Mouse (Mus musculus) layer of hippocampus, postnatal 36 days (tissue): ENCODE data around the gene Arhgap30. TPM values are rescaled to one million over a fixed set of nuclear protein-coding genes. Genes with fewer than 3 reads are reported as not detected.
A peak's percentile ranks its signal among the peaks of the same experiment; 100 is the strongest.

Experiments
- DNase-seq, 2 experiments: peaks; one replicate each; pipeline ENCODE4 v3.0.0; 2022
- total RNA-seq, 2 experiments: library from RNA; stranded (reverse); gene quantifications; 2 replicates each; pipeline ENCODE4 v1.2.3; 2021

The Arhgap30 gene
- total RNA-seq, 2 experiments from 2014 or later, result 2.0 to 2.1 TPM

DNA sequence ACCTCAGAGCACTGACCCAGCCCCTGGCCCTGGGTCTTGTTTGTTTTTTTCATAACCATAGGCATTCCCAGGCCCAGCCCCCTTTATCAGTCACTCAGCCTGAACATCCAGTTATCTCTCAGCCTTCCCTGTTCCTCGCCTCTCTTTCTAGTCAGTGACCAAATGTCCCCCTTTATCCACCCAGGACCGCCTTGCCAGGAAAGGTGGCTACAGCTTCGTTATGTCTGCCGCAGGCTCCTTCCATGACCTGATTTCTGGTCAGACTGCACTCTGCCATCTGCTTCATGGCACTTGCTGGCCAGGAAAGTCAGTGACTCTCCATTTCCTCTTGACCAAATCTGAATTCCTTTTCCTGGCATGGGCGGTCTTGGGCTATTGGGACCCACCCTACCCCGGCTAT, 10.5 kb upstream of the Arhgap30 start:
- DNase-seq, result no peak

DNA sequence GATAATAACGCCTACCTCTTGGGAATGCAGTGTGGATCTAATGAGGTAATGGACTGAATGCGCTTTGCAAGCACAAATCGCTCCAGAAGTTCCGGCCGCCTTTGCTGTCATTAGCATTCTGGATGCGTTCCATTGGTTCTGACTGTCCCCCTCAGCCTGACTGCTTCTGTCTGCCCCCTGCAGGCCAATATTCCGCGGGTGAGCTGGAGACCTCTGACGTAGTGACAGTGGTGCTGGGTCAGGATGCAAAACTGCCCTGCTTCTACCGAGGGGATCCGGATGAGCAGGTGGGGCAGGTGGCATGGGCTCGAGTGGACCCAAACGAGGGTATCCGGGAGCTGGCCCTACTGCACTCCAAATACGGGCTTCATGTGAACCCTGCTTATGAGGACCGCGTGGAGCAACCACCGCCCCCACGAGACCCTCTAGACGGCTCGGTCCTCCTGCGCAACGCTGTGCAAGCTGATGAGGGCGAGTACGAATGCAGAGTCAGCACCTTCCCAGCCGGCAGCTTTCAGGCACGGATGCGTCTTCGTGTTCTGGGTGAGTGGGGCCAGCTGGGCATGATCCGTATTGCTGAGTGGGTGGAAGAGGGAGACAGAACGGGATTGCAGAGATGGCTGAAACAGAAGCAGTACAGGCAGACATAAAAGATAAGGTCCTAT, 8.7 kb upstream of the Arhgap30 start:
- DNase-seq, result peak; percentile 73 to 77

DNA sequence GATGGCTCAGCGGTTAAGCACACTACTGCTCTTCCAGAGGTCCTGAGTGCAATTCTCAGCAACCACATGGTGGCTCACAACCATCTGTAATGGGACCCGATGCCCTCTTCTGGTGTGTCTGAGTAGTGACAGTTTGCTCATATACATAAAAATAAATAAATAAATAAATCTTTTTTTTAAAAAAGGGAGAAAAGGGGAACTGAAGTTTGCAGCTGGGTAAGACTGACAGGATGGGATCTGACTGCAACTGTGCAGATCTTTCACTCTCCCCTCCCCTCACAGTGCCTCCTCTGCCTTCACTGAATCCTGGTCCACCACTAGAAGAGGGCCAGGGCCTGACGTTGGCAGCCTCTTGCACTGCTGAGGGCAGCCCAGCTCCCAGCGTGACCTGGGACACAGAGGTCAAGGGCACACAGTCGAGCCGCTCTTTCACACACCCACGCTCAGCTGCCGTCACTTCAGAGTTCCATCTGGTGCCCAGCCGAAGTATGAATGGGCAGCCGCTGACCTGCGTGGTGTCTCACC, 6.6 kb upstream of the Arhgap30 start:
- DNase-seq, result no peak

DNA sequence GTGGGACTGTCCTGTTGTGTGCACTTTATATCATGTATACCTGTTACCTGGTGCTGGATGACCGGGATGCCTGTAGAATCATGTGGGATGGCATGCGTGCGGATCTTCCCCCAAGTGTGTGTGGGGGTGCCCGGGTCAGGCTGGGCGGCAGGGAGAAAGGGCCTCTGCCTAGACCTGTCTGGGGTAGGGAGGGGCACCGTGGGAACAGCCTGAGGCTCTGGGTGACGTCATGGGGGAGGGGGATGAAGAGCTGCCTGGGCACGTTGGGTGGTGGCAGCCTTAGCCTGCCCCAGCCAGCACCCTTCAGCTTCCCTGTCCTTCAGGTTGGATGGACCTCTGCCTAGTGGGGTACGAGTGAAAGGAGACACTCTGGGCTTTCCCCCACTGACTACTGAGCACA, 4.4 kb upstream of the Arhgap30 start:
- DNase-seq, result no peak

DNA sequence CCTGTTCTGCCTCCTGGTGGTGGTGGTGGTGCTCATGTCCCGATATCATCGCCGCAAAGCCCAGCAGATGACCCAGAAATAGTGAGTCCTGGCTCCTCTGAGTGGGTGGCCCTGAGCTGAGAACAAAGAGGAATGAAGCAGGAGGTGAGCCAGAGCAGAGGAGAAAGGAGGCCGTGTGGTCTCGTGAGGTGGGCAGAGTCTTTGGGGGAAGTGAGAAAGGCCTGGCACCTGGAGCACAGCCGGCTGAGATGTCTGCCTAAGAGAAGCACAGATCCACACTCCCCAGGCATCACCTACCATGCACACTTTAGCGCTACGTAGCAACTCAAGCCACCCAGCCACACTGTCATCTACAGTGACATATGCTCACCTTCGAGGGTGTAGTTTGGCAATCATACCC, 3.6 kb upstream of the Arhgap30 start:
- DNase-seq, result no peak

DNA sequence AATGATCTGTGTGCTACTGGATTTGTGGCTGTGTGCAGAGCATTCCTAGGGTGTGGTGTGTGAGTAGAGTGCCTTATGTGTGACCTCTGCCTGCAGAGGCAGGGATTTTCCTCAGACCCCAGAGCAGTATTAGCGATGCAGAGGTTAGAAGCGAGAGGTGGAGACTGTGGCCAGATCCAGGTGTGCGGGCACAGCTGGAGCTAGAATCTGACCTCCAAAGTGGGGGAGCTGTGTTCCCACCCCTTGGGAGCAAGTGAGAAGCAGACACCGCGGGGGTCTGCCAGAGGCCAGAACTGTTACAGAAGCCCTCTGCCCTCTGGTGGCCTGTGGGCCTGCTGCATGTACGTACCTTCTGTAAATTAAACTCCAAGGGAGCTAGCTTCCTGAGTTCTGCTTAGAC, 1.7 kb upstream of the Arhgap30 start:
- no peak for DNase-seq

DNA sequence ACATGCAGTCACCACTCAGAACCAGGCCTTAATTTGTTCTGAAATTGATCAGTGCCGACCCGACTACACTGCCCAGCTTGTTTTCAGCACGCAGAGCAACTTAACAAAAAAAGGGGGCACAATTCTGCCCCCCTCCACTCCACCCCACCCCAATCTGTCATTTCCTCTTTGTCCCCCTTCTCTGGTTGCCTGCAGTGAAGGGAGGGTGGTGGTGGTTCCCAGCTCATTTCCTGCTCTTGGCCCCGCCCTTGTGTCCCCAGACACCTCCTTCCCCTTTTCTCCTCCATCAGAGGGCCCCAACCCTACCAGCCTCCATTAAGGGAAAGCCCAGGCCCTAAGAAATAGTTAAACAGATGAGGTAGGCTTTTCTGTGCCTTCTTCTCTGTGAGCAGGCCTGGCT, 1.3 kb downstream of the Arhgap30 start:
- no peak for DNase-seq

DNA sequence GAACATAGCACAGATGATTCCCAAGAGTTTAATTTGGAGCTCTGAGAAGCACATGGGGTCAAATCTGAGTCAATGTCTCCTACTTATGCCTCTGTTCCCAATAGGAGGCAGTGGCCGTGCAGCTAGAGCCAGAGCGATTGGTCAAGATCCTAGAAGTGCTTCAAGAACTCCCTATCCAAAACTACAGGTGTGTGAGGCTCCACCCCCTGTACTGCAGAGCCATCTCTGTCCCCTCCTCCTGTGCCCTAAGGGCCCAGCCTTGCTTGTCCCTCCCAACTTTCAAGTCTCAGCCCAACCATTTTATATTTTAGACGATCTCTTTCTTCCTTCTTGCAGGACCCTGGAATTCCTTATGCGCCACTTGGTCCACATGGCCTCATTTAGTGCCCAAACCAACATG, 13.1 kb downstream of the Arhgap30 start:
- DNase-seq, result no peak

DNA sequence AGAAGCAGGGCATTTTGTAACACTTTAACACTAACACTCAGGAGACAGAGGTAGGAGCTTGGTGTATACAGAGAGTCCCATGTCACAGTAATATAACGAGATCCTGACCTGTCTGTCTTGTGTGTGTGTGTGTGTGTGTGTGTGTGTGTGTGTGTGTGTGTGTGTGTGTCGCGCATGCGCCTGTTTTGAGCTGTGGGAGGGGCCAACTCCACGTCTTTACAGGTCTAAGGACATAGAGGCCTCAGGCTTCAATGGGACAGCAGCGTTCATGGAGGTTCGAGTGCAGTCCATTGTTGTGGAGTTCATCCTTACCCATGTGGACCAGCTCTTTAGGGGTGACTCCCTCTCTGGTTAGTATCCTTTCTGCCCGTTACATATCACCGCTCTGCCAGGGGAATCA, 14.2 kb downstream of the Arhgap30 start:
- no peak for DNase-seq

DNA sequence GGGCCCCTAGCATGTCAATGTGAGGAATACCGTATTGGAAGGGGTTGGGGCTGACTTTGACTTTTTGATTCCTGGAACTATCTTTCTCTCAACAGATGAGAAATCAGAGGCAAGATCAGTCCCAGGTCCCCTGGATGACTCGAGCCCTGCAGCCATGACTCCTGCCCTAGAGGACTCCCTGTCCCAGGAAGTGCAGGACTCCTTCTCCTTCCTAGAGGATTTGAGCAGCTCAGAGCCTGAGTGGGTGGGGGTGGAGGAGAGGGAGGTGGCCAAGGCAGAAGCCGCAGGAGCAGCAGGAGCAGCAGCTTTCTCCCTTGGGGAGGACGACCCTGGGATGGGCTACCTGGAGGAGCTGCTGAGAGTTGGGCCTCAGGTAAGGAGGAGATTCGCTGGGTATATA, 18.5 kb downstream of the Arhgap30 start:
- no peak for DNase-seq

DNA sequence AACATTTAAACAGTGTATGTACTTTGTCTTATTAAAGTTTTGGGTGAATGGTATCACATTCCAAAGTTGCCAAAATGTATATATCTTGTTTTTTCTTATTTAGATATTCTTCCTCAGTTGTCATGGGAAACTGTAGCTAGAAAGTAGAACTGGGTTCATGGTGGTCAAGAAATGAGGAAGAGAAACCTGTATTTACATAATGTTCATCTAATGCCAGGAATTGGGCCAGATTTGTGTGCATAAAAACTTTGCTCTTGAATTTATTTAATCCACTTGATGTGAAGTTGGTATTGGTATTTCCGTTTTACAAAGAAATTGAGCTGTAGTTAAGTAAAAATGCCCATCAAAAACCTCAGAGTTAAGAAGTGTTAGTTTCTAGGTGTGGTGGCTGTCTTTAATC, 21.5 kb downstream of the Arhgap30 start:
- no peak for DNase-seq

DNA sequence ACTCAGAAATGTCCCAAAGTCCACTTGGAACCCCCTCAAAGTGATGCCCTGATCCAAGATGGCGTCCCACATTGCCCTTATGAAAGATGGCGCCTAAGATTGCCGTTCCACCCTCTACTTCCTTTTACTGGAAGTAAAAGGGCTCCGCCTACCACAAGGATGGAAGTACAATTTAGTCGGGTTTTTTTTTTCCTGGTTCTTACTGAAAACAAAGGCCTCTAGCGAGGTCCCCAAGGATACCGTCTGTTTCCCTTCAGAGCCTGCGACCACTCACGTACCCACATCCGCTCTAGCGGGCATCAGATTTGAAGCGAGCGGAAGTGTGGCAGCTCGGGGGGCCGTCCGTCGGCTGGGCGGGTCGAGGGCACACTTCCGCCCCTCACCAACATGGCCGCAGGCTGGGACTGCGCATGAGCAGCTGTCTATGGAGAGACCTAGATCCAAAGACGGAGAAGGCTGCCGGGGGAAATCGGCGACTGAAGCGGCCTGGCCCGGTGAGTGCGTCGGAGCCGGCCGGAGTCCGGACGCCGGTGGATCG, 22.3 kb downstream of the Arhgap30 start, which contains the start of gene Usf1:
Usf1 (plus strand) TSS at position 367 of the 538 bp plus-strand sequence.
- DNase-seq, result peak; percentile 95

DNA sequence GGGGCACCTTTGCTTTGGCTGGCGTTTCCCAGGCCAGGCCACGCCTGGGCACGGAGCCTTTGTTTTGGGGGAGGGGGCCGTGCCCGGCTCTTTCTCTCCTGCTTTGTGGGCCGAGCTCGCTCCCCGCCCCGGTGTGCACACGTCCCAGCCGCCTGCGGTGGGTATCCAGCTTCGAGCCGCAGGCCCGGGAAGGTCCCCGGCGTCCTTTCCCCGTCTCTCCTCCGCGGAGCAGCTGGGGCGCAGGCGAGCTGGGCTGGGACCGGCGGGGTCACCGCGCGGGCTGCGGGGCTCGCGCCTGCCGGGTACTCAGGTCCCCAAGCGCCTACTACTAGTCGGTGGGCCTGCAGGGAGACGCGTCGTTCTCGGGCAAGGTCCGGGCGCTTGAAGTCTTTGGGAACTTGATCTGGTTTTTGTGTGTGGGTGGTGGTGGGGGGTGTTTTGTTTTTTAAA, 22.8 kb downstream of the Arhgap30 start:
- no peak for DNase-seq

DNA sequence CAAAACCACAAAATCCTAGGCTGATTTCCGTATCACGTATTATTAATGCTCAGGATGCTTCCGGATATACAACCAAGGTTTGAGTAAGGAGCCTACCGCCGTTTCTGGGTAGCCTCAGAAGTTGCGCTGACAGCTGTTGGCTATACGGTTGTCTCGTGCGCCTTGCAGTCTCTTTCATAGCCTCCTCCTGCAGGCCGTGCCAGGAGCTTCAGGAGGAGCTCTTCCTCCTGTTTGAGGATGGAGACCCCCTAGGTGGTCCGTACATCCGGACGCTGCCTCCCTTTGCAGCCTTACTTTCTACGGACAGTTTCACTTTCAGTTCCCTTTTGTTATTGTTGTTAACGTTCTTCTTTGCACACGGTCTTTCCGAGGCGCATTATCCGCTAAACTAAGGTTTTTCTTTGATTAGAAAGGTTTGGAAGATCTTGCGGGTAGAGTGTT, 23.3 kb downstream of the Arhgap30 start:
- peak; percentile 16 for DNase-seq

DNA sequence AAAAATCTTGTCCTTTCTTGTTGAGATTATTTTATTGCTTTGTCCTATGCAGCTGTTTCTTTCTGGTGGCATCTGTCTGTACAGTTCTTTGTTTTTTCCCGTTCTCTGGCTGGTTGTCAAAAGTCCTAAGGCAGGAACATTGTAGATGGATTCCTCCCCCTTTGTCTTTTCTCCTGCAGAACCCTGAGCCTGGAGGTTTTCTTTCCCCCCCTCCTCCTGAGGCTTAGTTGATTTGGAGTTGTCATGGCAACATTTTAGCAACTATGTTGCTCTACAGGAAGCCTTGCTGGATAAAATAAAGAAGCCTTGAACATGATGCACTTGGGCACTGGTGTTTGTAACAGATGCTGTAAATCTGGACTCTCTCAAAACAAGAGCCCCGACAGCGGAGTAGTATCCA, 23.7 kb downstream of the Arhgap30 start:
- DNase-seq, result peak in 1 of 2 experiments; percentile 25

DNA sequence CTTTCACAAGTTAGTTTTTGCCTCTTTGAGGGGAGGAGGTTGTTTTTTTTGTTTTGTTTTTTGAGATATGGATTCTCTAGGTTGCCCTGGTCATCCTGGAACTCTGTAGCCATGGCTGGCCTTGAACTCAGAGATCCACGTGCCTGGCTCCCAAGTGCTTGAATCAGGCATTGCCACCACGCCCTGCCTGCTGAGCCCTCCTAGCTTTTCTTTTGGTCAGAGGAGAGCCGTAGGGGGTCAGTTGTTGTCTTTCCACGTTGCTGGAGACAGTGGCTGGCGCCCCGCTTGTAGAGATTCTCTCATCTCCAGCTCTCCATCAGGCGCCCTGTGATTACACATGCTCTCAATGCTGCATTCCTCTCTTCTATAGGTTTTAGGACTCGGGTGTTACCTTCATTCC, 24.9 kb downstream of the Arhgap30 start:
- DNase-seq, result no peak

DNA sequence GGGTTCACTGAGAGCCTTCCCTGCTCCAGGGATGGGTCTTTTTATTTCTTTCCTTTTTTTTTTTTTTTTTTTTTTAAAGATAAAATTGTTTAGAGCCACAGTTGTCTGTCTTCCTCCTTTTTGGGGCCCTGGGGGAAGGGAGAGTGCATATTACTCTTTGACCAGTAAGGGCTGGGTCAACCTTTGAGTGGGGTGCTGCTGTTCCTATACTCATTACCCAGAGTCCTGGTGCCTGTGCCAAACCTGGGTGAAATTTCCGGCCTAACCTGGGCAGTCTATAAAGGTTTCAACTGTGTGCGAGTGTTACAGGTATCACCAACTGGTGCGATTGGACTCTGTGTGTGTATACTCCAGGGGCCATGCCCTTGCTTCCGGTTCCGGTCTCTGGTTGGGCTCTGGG, 29.9 kb downstream of the Arhgap30 start, which contains the start of gene Tstd1:
Tstd1 (plus strand) TSS at position 213 of the 400 bp plus-strand sequence.
- DNase-seq, result no peak

DNA sequence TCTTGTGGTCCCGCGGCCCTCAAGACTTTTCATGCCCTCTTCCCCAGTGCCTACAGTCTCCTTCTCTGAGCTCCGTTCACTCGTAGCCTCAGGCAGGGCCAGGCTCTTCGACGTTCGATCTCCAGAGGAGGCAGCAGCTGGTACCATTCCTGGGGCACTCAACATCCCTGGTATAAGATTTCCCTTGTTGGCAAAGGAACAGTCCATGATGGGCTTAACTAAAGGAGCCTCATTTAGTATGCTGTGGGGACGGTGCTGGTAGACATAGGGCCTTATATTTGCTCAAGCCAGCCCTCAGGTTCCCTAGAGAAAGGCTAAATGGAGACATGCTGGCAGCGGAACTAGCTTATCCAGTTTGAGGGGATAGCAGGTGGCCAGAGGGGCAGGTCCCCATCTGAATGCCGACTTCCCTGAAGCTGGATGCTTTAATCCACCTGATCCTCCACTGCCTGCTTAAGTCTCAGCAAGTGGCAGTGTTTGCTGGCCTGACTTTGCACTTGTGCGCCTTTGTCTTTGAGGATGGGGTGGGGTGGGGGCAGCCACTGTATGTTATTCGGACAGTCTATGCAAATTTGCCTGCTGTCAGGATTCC, 30.6 kb downstream of the Arhgap30 start:
- no peak for DNase-seq

DNA sequence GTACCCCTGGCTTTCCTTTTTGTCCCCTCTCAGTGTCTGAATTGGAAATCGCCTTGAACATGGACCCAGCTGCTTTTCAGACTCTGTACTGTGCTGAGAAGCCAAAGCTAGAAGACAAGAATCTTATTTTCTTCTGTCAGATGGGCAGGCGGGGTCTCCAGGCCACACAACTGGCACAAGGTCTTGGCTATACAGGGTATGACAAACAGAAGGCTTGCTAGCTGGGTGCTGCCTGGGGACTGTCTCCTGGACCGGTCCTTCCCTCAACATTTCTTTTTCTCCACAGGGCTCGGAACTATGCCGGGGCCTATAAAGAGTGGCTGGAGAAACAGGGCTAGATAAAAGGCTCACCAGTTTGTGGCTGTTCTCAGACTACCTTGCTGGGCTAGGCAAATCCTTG, 31.2 kb downstream of the Arhgap30 start:
- DNase-seq, result no peak

DNA sequence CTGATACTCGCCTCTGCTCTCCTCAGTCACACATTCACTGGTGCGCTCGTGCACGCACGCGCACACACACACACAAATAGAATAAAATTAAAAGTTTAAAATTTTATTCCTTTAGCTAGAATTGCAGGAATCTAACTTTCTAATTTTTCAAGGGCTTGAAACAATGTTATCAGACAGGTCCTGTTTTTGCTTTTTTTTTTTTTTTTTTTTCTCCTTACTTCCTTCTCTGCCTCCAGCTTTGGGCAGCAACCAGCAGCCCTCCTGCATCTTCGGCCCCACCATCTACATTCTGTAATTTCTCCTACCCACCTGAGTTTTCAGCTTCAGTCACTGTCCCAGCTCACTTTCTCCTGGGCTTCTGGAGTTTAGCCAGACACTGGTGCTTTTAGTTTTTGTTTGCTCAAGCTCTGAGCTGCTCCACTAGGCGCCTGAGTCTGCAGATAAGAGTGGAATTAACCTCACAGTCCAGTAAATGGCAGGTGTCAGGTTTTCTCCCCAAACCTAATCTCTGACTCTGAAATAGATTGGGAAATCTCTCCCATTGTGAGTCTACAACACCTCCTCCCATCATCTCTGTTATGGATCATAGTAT, 33.8 kb downstream of the Arhgap30 start:
- no peak for DNase-seq

DNA sequence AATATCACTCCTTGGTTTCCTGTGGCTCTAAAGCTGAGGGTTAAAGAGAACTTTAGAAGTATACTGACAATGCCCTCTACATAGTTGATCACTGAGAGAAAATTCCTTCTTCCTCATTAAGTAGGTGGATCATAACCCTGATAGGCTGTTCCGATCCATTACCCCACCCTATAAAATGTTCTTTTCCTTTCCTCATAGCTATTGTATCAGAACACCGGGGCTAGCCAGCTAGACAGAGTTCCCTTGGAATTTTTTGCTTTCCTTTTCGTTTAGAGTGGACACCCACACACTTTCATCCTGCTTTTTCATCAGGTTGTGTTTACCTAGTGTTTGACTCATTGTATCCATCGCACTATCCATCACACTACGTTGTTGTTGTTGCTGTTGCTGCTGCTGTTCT, 35.9 kb downstream of the Arhgap30 start:
- no peak for DNase-seq

DNA sequence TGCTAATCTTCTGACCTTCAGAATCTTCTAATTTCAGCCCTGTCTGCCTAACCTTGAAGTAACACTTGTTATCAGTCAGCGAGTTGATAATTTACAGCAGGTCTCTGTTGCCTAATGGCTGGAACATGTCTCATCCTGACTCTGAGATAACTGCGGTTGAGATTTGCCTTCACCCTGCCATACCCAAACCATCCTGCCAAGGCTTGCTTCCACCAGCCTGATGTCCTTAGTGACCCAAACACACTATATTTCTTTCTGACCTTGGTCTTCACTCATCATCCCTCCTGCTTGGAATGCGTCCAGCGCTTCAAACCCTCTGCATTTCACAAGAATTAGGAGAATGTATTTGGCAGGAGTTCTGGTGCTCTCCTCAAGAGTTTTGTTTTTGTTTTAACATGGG, 36.4 kb downstream of the Arhgap30 start:
- DNase-seq, result no peak

DNA sequence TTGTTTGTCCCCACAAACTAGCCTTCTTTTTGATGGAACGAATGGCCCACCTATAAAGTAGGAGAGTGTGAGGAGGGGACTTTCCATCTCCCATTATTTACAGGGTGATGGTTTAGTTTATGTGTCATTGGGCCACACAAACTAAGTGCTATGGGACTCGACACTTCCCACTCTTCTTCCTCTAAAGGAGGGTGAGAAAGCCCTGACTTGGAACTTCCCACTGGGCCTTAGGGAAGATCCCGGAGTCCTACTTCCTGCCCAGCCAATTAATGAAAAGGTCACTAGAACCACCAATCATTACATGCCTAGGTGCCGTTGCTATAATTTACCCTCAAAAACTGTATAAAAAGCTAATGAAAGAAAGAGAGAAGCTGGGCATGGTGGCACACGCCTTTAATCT, 43.4 kb downstream of the Arhgap30 start:
- DNase-seq, result no peak
